Mouse (Mus musculus): Measurements from ENCODE around the gene Odf3. TPM values are rescaled to one million over a fixed set of nuclear protein-coding genes. Genes with fewer than 3 reads are reported as not detected.
"Not testable (repeated sequence)": the region's sequence is repeated elsewhere in the genome, so short reads cannot be mapped to it uniquely, and the experiment has no call there.

Gene Odf3
- polyA plus RNA-seq, 1 experiment from 2014 or later = not detected

DNA sequence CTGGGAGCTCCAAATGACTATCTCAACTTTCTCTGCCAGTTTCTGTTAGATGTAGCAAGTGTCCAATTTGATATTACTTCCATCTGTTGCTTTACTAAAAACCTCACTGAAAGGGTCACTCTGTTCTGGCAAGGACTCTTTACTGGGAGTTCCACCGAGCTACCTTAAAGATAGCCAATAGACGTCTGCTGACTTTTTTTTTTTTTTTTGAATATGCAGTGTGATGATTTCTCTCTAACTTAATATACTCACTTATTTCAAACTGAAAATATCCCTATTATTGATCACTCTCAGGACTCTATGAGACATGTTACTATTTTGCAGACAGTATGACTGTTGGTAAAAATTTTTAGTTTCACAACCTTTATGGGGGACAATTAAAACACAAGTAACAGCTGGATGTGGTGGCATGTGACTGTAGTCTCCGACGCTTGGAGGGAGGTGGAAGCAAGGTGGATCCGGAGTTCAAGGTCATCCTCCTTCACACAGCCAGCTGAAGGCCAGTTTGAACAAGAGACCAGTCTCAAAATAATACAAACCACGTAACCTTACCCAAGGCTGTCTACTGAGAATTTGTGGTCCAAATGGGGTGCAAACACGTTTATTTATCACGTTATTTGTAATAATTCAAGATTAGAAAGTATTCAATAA, 33.4 kb downstream of the Odf3 start:
- H3K27ac ChIP-seq (replicated peaks) = no peak overlapping the region
- H3K4me2 ChIP-seq (replicated peaks; ENCODE audit: low read depth) = peak overlapping the region; percentile 80
- H3K4me1 ChIP-seq (replicated peaks; ENCODE audit: control insufficient read depth, insufficient read depth) = no peaks in the 10 kb centered on the region
- TF ChIP-seq EP300 (optimal IDR thresholded peaks at IDR 0.05) (no peak), CTCF (IDR thresholded peaks at IDR 0.05; ENCODE audit: low read depth) (no peak)
- H3K36me3 ChIP-seq (ENCODE audit: control insufficient read depth, insufficient read depth, low read length) = no peaks in the 10 kb centered on the region; the same call in 1 of the 2 replicates
- ATAC-seq (ENCODE audit: low FRiP score, low TSS enrichment) = no peak
- H3K27me3 ChIP-seq (ENCODE audit: control insufficient read depth, insufficient read depth, low read length) = no peaks in the 10 kb centered on the region
- H3K9ac ChIP-seq (ENCODE audit: low read length) = peak overlapping the region; percentile 72; the same call in 1 of the 2 replicates
- DNase-seq (ENCODE audit: low spot score) = no peak
- WGBS = 13% methylated on average over 8 of the region's 8 CpGs
- H3K9me3 ChIP-seq (ENCODE audit: control insufficient read depth, low read length) = no peaks in the 10 kb centered on the region
- peak overlapping the region; percentile 71 for H3K4me3 ChIP-seq (ENCODE audit: low read depth, low read length)

DNA sequence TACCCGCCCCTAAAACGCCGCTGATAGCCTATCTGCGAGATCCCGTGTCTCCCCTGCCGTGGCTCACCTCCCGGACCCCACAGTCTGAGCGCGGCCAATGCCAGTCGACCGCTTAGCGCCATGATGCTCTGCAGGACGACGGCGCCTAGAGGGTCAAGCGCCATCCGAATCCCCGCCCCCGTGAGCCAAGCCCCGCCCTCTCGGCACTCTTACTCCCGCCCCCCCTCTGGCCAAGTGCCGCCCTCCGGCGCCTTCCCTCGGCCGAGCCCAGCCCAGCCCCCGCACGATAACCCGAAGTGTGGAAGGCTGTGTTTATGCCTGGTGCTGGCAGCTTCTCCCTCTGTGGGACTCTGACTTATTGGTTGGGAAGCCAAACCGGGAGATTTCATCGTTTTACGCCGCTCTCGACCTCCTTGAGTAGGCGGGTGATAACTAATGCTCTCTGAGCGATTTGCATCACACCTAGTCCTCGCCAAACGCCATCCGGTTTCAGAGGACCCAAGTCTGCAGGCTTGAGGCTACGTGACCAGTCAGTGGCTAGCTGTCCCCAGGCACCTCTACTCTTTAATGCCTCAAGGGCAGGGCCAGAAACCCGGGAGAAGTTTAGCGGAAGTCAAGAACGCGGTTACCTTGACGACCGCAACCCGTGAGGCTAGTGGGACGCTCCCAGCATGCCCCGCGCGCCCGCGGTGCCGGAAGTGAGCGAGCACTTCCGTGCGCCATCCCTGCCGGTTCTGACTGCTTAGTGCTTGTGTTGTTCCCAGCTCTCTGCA, 34.3 kb downstream of the Odf3 start, which contains the start of the genes Psmd13 and Sirt3:
Psmd13 (plus strand) TSS at position 273 of the 773 bp plus-strand sequence.
Sirt3 (minus strand) TSS at position 614 of the 773 bp plus-strand sequence.
- Histone ChIP-seq H3K4me2 (replicated peaks; ENCODE audit: low read depth) (peak within 1 kb of the TSS; percentile 80), H3K4me1 (replicated peaks; ENCODE audit: control insufficient read depth, insufficient read depth) (no peaks in the 10 kb centered on the region), H3K36me3 (ENCODE audit: control insufficient read depth, insufficient read depth, low read length) (no peaks in the 10 kb centered on the region), H3K9ac (ENCODE audit: low read length) (peak within 1 kb of the TSS; percentile 72), H3K4me3 (ENCODE audit: low read depth, low read length) (peak within 1 kb of the TSS; percentile 71), H3K27me3 (ENCODE audit: control insufficient read depth, insufficient read depth, low read length) (no peaks in the 10 kb centered on the region), H3K9me3 (ENCODE audit: control insufficient read depth, low read length) (no peaks in the 10 kb centered on the region), H3K27ac (replicated peaks) (peak within 1 kb of the TSS; percentile 88)
- under 1% methylated on average over 56 of the region's 59 CpGs for WGBS
- DNase-seq (ENCODE audit: low spot score) (peak; percentile 95), ATAC-seq (ENCODE audit: low FRiP score, low TSS enrichment) (peak; percentile 97)
- TF ChIP-seq EP300 (optimal IDR thresholded peaks at IDR 0.05) (no peak), CTCF (IDR thresholded peaks at IDR 0.05; ENCODE audit: low read depth) (peak; percentile 13; the same call in 1 of the 2 replicates)

DNA sequence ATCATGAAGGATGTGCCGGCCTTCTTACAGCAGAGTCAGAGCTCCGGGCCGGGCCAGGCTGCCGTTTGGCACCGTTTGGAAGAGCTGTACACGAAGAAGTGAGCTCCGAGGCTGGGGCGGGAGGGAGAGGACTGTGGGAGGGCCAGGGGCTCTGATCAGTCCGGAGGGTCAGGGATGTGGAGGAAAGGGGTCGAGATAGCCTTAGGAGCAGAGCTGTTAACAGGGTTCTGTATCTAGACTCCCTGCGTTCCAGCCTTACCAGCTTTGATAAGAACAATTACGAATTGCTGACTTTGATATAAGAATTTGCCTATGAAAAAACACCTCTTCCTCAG, 34.8 kb downstream of the Odf3 start:
- Histone ChIP-seq H3K9me3 (ENCODE audit: control insufficient read depth, low read length) (no peaks in the 10 kb centered on the region), H3K27ac (replicated peaks) (peak overlapping the region; percentile 88), H3K27me3 (ENCODE audit: control insufficient read depth, insufficient read depth, low read length) (no peaks in the 10 kb centered on the region), H3K4me3 (ENCODE audit: low read depth, low read length) (peak overlapping the region; percentile 71), H3K9ac (ENCODE audit: low read length) (peak overlapping the region; percentile 72), H3K4me1 (replicated peaks; ENCODE audit: control insufficient read depth, insufficient read depth) (no peaks in the 10 kb centered on the region), H3K4me2 (replicated peaks; ENCODE audit: low read depth) (peak overlapping the region; percentile 80), H3K36me3 (ENCODE audit: control insufficient read depth, insufficient read depth, low read length) (peaks cover 3% of the 10 kb centered on the region; the same call in 1 of the 2 replicates)
- ATAC-seq (ENCODE audit: low FRiP score, low TSS enrichment) (no peak; the same call in 1 of the 2 replicates), DNase-seq (ENCODE audit: low spot score) (no peak)
- 0% methylated on average over 12 of the region's 12 CpGs for WGBS
- TF ChIP-seq CTCF (IDR thresholded peaks at IDR 0.05; ENCODE audit: low read depth) = no peak
- no peak for TF ChIP-seq EP300 (optimal IDR thresholded peaks at IDR 0.05)

DNA sequence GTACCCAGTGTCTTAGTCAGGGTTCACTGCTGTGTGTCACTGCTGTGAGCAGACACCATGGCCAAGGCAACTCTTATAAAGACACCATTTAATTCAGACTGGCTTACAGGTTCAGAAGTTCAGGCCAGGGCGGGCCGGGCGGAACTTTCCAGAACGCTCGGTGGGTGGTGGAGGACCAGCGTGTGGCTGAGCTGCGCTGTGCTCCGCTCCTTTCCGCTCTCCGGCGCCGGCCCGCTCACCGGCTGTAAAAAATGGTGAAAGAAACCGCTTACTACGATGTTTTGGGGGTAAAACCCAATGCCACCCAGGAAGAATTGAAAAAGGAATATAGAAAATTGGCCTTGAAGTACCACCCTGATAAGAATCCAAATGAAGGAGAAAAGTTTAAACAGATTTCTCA, 43.0 kb downstream of the Odf3 start:
- not testable (repeated sequence) for H3K4me3 ChIP-seq (ENCODE audit: low read depth, low read length); H3K9me3 ChIP-seq (ENCODE audit: control insufficient read depth, low read length); H3K27ac ChIP-seq (replicated peaks); H3K4me1 ChIP-seq (replicated peaks; ENCODE audit: control insufficient read depth, insufficient read depth); DNase-seq (ENCODE audit: low spot score); H3K9ac ChIP-seq (ENCODE audit: low read length); H3K4me2 ChIP-seq (replicated peaks; ENCODE audit: low read depth); H3K27me3 ChIP-seq (ENCODE audit: control insufficient read depth, insufficient read depth, low read length); ATAC-seq (ENCODE audit: low FRiP score, low TSS enrichment)
- 96% methylated on average over 16 of the region's 16 CpGs for WGBS
- H3K36me3 ChIP-seq (ENCODE audit: control insufficient read depth, insufficient read depth, low read length) = peaks cover 25% of the 10 kb centered on the region

DNA sequence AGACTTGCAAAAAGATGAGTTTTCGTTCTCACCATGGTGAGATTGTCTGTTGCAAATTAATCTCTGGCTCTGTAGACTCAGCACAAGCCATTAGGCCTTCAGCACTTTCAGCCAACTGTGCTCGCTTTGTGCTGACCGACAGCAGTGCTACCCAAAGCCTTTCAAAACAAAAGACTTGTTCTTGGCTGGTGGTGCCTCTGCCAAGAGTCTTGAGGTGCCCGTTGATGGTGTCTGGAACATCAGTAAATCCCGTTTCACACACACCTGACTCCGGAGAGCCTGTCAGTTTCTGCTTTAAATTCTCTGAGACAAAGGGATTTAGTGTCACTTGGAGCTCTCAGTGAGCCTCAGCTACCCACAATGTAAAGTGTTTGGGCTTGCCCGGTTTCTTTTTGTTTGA, 46.4 kb downstream of the Odf3 start:
- no peak for TF ChIP-seq CTCF (IDR thresholded peaks at IDR 0.05; ENCODE audit: low read depth)
- TF ChIP-seq EP300 (optimal IDR thresholded peaks at IDR 0.05) = no peak
- Histone ChIP-seq H3K27me3 (ENCODE audit: control insufficient read depth, insufficient read depth, low read length) (no peaks in the 10 kb centered on the region), H3K4me2 (replicated peaks; ENCODE audit: low read depth) (no peak overlapping the region), H3K4me3 (ENCODE audit: low read depth, low read length) (no peak overlapping the region), H3K9me3 (ENCODE audit: control insufficient read depth, low read length) (no peaks in the 10 kb centered on the region), H3K9ac (ENCODE audit: low read length) (no peak overlapping the region), H3K27ac (replicated peaks) (no peak overlapping the region), H3K4me1 (replicated peaks; ENCODE audit: control insufficient read depth, insufficient read depth) (no peaks in the 10 kb centered on the region), H3K36me3 (ENCODE audit: control insufficient read depth, insufficient read depth, low read length) (peaks cover 30% of the 10 kb centered on the region)
- 93% methylated on average over 7 of the region's 7 CpGs for WGBS
- DNase-seq (ENCODE audit: low spot score) (no peak), ATAC-seq (ENCODE audit: low FRiP score, low TSS enrichment) (no peak)

DNA sequence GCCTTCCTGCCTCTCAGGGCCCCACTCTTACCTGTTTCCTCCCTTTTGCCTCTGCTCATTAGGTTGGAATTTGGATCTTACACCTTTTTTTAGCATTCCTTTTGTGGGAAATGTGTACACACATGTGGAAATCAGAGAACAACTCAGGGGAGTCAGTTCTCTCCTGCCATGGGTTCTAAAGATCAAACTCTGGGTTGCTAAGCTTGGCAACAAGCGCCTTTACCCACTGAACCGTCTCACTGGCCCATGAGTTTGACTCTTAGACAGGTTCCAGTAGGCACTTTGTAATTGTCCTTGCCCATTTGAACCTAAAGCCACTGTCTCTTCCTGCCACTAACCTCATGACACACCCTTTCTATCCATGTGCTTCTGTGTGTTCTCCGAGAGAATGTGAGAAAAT, 47.0 kb downstream of the Odf3 start:
- H3K36me3 ChIP-seq (ENCODE audit: control insufficient read depth, insufficient read depth, low read length) = peaks cover 29% of the 10 kb centered on the region
- no peak for DNase-seq (ENCODE audit: low spot score)

More for the DNA sequence above, 47.0 kb downstream of the Odf3 start:
- Histone ChIP-seq H3K9me3 (ENCODE audit: control insufficient read depth, low read length) (no peaks in the 10 kb centered on the region), H3K9ac (ENCODE audit: low read length) (no peak overlapping the region), H3K4me3 (ENCODE audit: low read depth, low read length) (no peak overlapping the region), H3K4me2 (replicated peaks; ENCODE audit: low read depth) (no peak overlapping the region), H3K27me3 (ENCODE audit: control insufficient read depth, insufficient read depth, low read length) (no peaks in the 10 kb centered on the region), H3K4me1 (replicated peaks; ENCODE audit: control insufficient read depth, insufficient read depth) (no peaks in the 10 kb centered on the region), H3K27ac (replicated peaks) (no peak overlapping the region)
- no peak for TF ChIP-seq CTCF (IDR thresholded peaks at IDR 0.05; ENCODE audit: low read depth)
- ATAC-seq (ENCODE audit: low FRiP score, low TSS enrichment) = no peak
- WGBS = 89% methylated on average over 3 of the region's 3 CpGs
